Mouse (Mus musculus) intestine, postnatal 0 days (tissue): ENCODE measurements around the gene Ankrd10. TPM values are rescaled to one million over a fixed set of nuclear protein-coding genes. Genes with fewer than 3 reads are reported as not detected.

ENCODE experiments used
- ATAC-seq: fragments of 200-750 bp; cut with Nextera tagmentation; 2 replicates; pipeline ENCODE4 v1.8.0; 2017; ENCODE audit warnings: mild to moderate bottlenecking, moderate TSS enrichment, moderate library complexity
- H3K27ac ChIP-seq: fragments of 300-500 bp; sonication (generic); 2 replicates; pipeline ENCODE4 v1.5.1; 2014; ENCODE audit warnings: mild to moderate bottlenecking, low read depth, low read length, moderate library complexity
- H3K27me3 ChIP-seq: fragments of 300-500 bp; sonication (generic); replicated peaks from 2 replicates; pipeline ENCODE4 v1.6.1; 2014; ENCODE audit warnings: low read length, mixed read lengths; ENCODE audit not compliant: control insufficient read depth, insufficient read depth
- H3K36me3 ChIP-seq: fragments of 300-500 bp; sonication (generic); 2 replicates; pipeline ENCODE4 v1.6.1; 2014; ENCODE audit warnings: mild to moderate bottlenecking, moderate library complexity; ENCODE audit not compliant: control insufficient read depth, insufficient read depth
- H3K4me1 ChIP-seq: fragments of 300-500 bp; sonication (generic); replicated peaks from 2 replicates; pipeline ENCODE4 v1.6.1; 2014; ENCODE audit warnings: antibody characterized with exemption, low read length, mixed read lengths; ENCODE audit not compliant: control insufficient read depth, insufficient read depth
- H3K4me2 ChIP-seq: fragments of 300-500 bp; sonication (generic); replicated peaks from 2 replicates; pipeline ENCODE4 v1.6.1; 2014; ENCODE audit warnings: low read depth, mild to moderate bottlenecking, moderate library complexity
- H3K4me3 ChIP-seq: fragments of 300-500 bp; sonication (generic); 2 replicates; pipeline ENCODE4 v1.5.1; 2014; ENCODE audit warnings: low read depth, low read length
- H3K9ac ChIP-seq: fragments of 300-500 bp; sonication (generic); 2 replicates; pipeline ENCODE4 v1.6.1; 2014; ENCODE audit warnings: mild to moderate bottlenecking, low read depth, low read length
- H3K9me3 ChIP-seq: fragments of 300-500 bp; sonication (generic); 2 replicates; pipeline ENCODE4 v1.6.1; 2016; ENCODE audit warnings: mixed run types; ENCODE audit not compliant: control insufficient read depth
- CTCF ChIP-seq: sonication (generic); IDR thresholded peaks from 2 replicates; pipeline ENCODE4 v1.5.1; 2016; ENCODE audit warnings: low read depth, mild to moderate bottlenecking, control low read depth, antibody characterized with exemption, moderate library complexity
- WGBS: fragments of 180-500 bp; shearing (Covaris S2); extraction: QIAGEN DNeasy Blood & Tissue Kit; methylation state at CpG from one replicate; pipeline ENCODE4 v1.1.7; 2014; 5-methylcytosine and 5-hydroxymethylcytosine counted together
- polyA plus RNA-seq: library from polyadenylated mRNA; unstranded; fragments of >200 nt; fragmentation: Nextera tagmentation; extraction: Ambion mirVana; gene quantifications from 2 replicates; pipeline ENCODE4 v1.2.1, GENCODE M21; 2015

The Ankrd10 gene
- polyA plus RNA-seq, 1 experiment from 2014 or later = 24.2 TPM

- WGBS = 37% methylated on average over 16 of the region's 16 CpGs
- no peak overlapping the region for H3K4me3 ChIP-seq
- ATAC-seq = peak; percentile 56
- no peaks in the 10 kb centered on the region for H3K9me3 ChIP-seq
- peaks cover 4% of the 10 kb centered on the region; the same call in 1 of the 2 replicates for H3K4me1 ChIP-seq
- H3K4me2 ChIP-seq = 0 out of 2 replicates have a peak overlapping the region, but pooled peaks have one; percentile 4
- H3K9ac ChIP-seq = no peak overlapping the region
- no peak for TF ChIP-seq CTCF
- peak overlapping the region; percentile 46; the same call in 1 of the 2 replicates for H3K27ac ChIP-seq
- H3K36me3 ChIP-seq = no peaks in the 10 kb centered on the region
- no peaks in the 10 kb centered on the region for H3K27me3 ChIP-seq
Observed at GRCm38 (mm10) chr8:11575604-11576384, 59.8 kb downstream of the Ankrd10 start.

GRCm38 (mm10) chr8:11574911-11575603 lies 60.5 kb downstream of the Ankrd10 start:
- no peak for TF ChIP-seq CTCF
- Histone ChIP-seq H3K9ac (no peak overlapping the region), H3K4me1 (peaks cover 4% of the 10 kb centered on the region; the same call in 1 of the 2 replicates), H3K36me3 (no peaks in the 10 kb centered on the region), H3K4me2 (0 out of 2 replicates have a peak overlapping the region, but pooled peaks have one; percentile 4), H3K27me3 (no peaks in the 10 kb centered on the region), H3K9me3 (no peaks in the 10 kb centered on the region), H3K4me3 (no peak overlapping the region), H3K27ac (peak overlapping the region; percentile 46)
- WGBS = 63% methylated on average over 9 of the region's 9 CpGs
- ATAC-seq = no peak

DNA sequence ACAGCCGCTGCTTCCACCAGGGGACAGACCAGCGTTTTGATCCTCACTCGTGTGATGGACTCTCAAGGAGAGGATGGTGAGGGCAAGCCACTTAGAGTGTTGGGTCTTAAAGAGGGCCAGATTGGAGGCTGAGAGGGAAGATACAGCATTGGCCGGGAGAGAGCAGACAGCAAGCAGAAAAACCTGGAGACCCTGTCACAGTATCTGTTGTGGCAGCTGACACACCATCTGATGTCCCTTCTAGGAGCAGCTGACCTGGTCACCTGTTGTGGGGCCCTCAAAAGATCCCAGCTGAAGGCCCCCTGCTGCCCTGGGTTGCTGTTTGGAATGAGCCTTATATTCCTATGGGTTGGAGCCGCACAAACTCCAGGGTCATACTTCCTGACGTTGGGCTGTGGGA lies 63.1 kb downstream of the Ankrd10 start:
- Histone ChIP-seq H3K36me3 (no peaks in the 10 kb centered on the region), H3K9me3 (no peaks in the 10 kb centered on the region), H3K27me3 (no peaks in the 10 kb centered on the region), H3K4me3 (no peak overlapping the region), H3K4me2 (no peak overlapping the region), H3K27ac (no peak overlapping the region), H3K4me1 (peaks cover 4% of the 10 kb centered on the region; the same call in 1 of the 2 replicates), H3K9ac (no peak overlapping the region)
- no peak for TF ChIP-seq CTCF
- ATAC-seq = no peak
- WGBS = 77% methylated on average over 6 of the region's 6 CpGs

DNA sequence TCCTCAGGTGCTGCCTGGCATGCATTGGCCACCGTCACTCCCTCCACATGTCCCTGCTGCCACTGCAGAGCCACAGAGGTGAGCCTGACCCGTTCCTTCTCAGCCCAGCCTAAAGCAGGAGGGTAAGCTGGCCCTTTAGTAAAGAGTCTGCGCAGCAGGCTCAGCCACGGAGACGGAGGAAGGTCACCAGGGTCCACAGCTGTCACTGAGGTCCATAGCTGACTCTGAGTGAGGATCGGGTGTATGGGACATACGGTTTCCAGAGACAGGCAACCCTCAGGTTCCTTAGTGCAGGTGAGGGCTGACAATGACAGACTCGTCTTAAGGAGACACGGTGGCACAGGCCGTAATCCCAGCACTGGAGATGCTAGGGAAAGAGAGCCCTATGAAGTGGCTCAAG lies 63.6 kb downstream of the Ankrd10 start:
- 88% methylated on average over 10 of the region's 10 CpGs for WGBS
- no peak for TF ChIP-seq CTCF
- Histone ChIP-seq H3K9ac (no peak overlapping the region), H3K27me3 (no peaks in the 10 kb centered on the region), H3K4me2 (no peak overlapping the region), H3K4me3 (no peak overlapping the region), H3K4me1 (peaks cover 4% of the 10 kb centered on the region; the same call in 1 of the 2 replicates), H3K9me3 (no peaks in the 10 kb centered on the region), H3K27ac (no peak overlapping the region), H3K36me3 (no peaks in the 10 kb centered on the region)
- no peak for ATAC-seq

DNA sequence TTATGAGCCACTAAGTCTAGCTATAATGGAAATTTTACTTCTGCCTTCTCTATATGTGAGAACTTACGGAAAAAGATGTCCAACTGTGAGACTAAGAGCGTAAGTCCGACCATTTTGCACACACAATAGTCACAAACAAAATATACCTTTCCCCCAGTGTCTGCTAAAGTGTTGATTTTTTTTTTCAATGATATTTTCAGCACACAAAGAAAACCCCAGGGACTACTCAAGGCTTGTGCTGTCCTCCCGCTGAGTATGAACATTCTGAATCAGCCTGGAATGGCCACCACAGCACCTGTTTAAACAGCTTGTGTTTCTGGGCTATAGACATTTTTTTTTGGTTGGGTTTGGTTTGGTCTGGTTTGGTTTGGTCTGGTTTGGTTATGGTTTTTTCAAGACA lies 64.8 kb downstream of the Ankrd10 start:
- 95% methylated on average over 4 of the region's 4 CpGs for WGBS
- no peak for TF ChIP-seq CTCF
- Histone ChIP-seq H3K36me3 (no peaks in the 10 kb centered on the region), H3K4me1 (peaks cover 4% of the 10 kb centered on the region; the same call in 1 of the 2 replicates), H3K4me3 (no peak overlapping the region), H3K4me2 (no peak overlapping the region), H3K9me3 (no peaks in the 10 kb centered on the region), H3K27me3 (no peaks in the 10 kb centered on the region), H3K9ac (no peak overlapping the region), H3K27ac (no peak overlapping the region)
- no peak for ATAC-seq
